Mouse (Mus musculus) naive thymus-derived CD4-positive, alpha-beta T cell, adult 5 months (primary cell): ENCODE data around the gene Slco4c1. TPM values are rescaled to one million over a fixed set of nuclear protein-coding genes. Genes with fewer than 3 reads are reported as not detected.

Experiments used
- polyA plus RNA-seq: library from polyadenylated mRNA; unstranded; fragments of 100-300 nt; shearing (Covaris generic); gene quantifications from one replicate; pipeline ENCODE4 v1.2.1, GENCODE M21; 2017

Slco4c1 gene
- polyA plus RNA-seq = not detected

GRCm38 (mm10) chr1:96871528-96872360 lies at the start of gene Slco4c1:
TSS of gene Slco4c1 (minus strand) at chr1:96872171.

